Mouse (Mus musculus): ENCODE measurements at regions not wholly inside any gene's neighbourhood (a gene's known extent, or its start where the extent isn't known, plus 50 kb on each side); places are given as distances from the start of the nearest gene placed in this dataset.

- Histone ChIP-seq H3K4me1 (replicated peaks; ENCODE audit: insufficient read depth, low read length) (no peaks in the 10 kb centered on the region), H3K27ac (no peak overlapping the region), H3K27me3 (ENCODE audit: insufficient read depth, low read length) (no peaks in the 10 kb centered on the region), H3K36me3 (ENCODE audit: insufficient read depth, low read length) (no peaks in the 10 kb centered on the region), H3K4me2 (ENCODE audit: low read length) (no peak overlapping the region), H3K9me3 (replicated peaks; ENCODE audit: low read length) (no peaks in the 10 kb centered on the region), H3K9ac (ENCODE audit: low read depth, low read length) (no peak overlapping the region), H3K4me3 (replicated peaks; ENCODE audit: low read depth, low read length) (no peak overlapping the region)
- WGBS, result 16% methylated on average over 3 of the region's 3 CpGs
- DNase-seq (ENCODE audit: low spot score) (peak; percentile 65), ATAC-seq (replicated peaks; ENCODE audit: low FRiP score, low read depth) (0 out of 2 replicates have a peak, but pooled peaks have one; percentile 33)
- TF ChIP-seq CTCF (IDR thresholded peaks at IDR 0.05; ENCODE audit: low read depth), result no peak
Observed at GRCm38 (mm10) chr9:84673327-84673726, 639.2 kb upstream of the Gm11114 start.

GRCm38 (mm10) chr9:84678416-84678815 lies 634.2 kb upstream of the Gm11114 start:
- no peak for TF ChIP-seq CTCF (IDR thresholded peaks at IDR 0.05; ENCODE audit: low read depth)
- no peaks in the 10 kb centered on the region for H3K9me3 ChIP-seq (replicated peaks; ENCODE audit: low read length)
- no peak overlapping the region for H3K9ac ChIP-seq (ENCODE audit: low read depth, low read length)
- no peak overlapping the region for H3K4me3 ChIP-seq (replicated peaks; ENCODE audit: low read depth, low read length)
- H3K36me3 ChIP-seq (ENCODE audit: insufficient read depth, low read length), result no peaks in the 10 kb centered on the region
- ATAC-seq (replicated peaks; ENCODE audit: low FRiP score, low read depth) (no peak), DNase-seq (ENCODE audit: low spot score) (no peak)
- no peaks in the 10 kb centered on the region for H3K4me1 ChIP-seq (replicated peaks; ENCODE audit: insufficient read depth, low read length)
- H3K27ac ChIP-seq, result no peak overlapping the region
- WGBS, result 91% methylated on average over 1 of the region's 1 CpGs
- H3K27me3 ChIP-seq (ENCODE audit: insufficient read depth, low read length), result no peaks in the 10 kb centered on the region
- no peak overlapping the region for H3K4me2 ChIP-seq (ENCODE audit: low read length)

DNA sequence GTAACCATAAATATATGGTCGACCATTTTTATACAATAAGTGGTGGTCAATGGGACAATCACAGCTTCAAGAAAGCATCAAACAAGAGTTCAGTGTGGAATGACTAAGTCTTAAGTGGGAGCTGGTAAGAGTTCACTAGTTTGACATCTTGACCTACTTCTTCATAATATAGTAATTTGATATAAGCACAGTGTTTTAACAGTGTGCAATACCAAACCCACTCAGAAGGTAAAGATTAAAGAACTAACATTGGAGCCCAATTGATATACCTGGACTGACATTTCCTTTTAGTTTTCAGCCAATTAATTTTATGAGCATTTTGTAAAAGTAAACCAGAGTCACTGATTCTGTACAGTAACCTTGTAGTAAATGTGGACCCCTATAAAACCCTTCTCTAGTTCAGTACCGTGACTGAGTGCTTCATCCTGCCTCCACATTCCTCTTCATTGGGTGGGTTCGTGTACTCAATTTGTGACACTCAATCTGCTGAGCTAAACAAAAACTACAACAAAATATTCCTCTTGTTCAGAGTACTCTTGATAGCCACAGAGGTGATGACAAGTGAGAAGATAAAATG lies 593.9 kb upstream of the Gm11114 start:
- DNase-seq (ENCODE audit: low spot score) (peak; percentile 34), ATAC-seq (replicated peaks; ENCODE audit: low FRiP score, low read depth) (no peak)
- Histone ChIP-seq H3K4me3 (replicated peaks; ENCODE audit: low read depth, low read length) (no peak overlapping the region), H3K4me2 (ENCODE audit: low read length) (no peak overlapping the region), H3K27me3 (ENCODE audit: insufficient read depth, low read length) (no peaks in the 10 kb centered on the region), H3K36me3 (ENCODE audit: insufficient read depth, low read length) (no peaks in the 10 kb centered on the region), H3K27ac (no peak overlapping the region), H3K9me3 (replicated peaks; ENCODE audit: low read length) (no peaks in the 10 kb centered on the region), H3K9ac (ENCODE audit: low read depth, low read length) (no peak overlapping the region), H3K4me1 (replicated peaks; ENCODE audit: insufficient read depth, low read length) (no peaks in the 10 kb centered on the region)
- WGBS, result 44% methylated on average over 3 of the region's 3 CpGs
- no peak for TF ChIP-seq CTCF (IDR thresholded peaks at IDR 0.05; ENCODE audit: low read depth)

DNA sequence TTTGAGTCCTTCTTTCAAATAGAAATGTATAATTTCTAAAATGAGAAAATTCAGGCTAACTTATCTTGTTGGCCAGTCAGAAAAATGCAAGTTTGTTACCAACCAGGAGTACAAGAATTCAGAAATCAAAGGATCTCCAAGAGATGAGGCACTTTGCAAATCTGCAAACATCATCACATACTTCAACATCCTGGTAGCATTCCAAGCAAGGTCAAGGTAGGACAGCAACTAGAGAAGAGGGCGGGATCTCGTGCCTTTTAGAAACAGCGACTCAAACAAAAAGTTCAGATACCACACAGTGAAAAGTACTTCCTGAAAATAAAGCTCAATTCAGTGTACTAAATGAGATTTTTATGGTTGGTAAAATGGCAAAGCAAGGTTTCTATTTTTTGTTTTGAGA lies 593.2 kb upstream of the Gm11114 start:
- 71% methylated on average over 3 of the region's 3 CpGs for WGBS
- no peak for TF ChIP-seq CTCF (IDR thresholded peaks at IDR 0.05; ENCODE audit: low read depth)

GRCm38 (mm10) chr9:84720454-84720853 lies 592.1 kb upstream of the Gm11114 start:
- Histone ChIP-seq H3K27ac (no peak overlapping the region), H3K27me3 (ENCODE audit: insufficient read depth, low read length) (no peaks in the 10 kb centered on the region), H3K9ac (ENCODE audit: low read depth, low read length) (no peak overlapping the region), H3K4me3 (replicated peaks; ENCODE audit: low read depth, low read length) (no peak overlapping the region), H3K36me3 (ENCODE audit: insufficient read depth, low read length) (no peaks in the 10 kb centered on the region), H3K9me3 (replicated peaks; ENCODE audit: low read length) (no peaks in the 10 kb centered on the region), H3K4me1 (replicated peaks; ENCODE audit: insufficient read depth, low read length) (no peaks in the 10 kb centered on the region), H3K4me2 (ENCODE audit: low read length) (no peak overlapping the region)
- no peak for TF ChIP-seq CTCF (IDR thresholded peaks at IDR 0.05; ENCODE audit: low read depth)
- ATAC-seq (replicated peaks; ENCODE audit: low FRiP score, low read depth) (no peak), DNase-seq (ENCODE audit: low spot score) (no peak)
- 84% methylated on average over 2 of the region's 2 CpGs for WGBS

More for the DNA sequence above, 593.2 kb upstream of the Gm11114 start:
- no peak overlapping the region for H3K9ac ChIP-seq (ENCODE audit: low read depth, low read length)
- H3K4me1 ChIP-seq (replicated peaks; ENCODE audit: insufficient read depth, low read length), result no peaks in the 10 kb centered on the region
- H3K4me2 ChIP-seq (ENCODE audit: low read length), result no peak overlapping the region
- H3K27ac ChIP-seq, result no peak overlapping the region
- no peaks in the 10 kb centered on the region for H3K9me3 ChIP-seq (replicated peaks; ENCODE audit: low read length)
- no peak for DNase-seq (ENCODE audit: low spot score)
- ATAC-seq (replicated peaks; ENCODE audit: low FRiP score, low read depth), result no peak
- no peaks in the 10 kb centered on the region for H3K36me3 ChIP-seq (ENCODE audit: insufficient read depth, low read length)
- H3K27me3 ChIP-seq (ENCODE audit: insufficient read depth, low read length), result no peaks in the 10 kb centered on the region
- no peak overlapping the region for H3K4me3 ChIP-seq (replicated peaks; ENCODE audit: low read depth, low read length)

GRCm38 (mm10) chr9:84739266-84739665 lies 573.3 kb upstream of the Gm11114 start:
- Histone ChIP-seq H3K9ac (ENCODE audit: low read depth, low read length) (no peak overlapping the region), H3K4me2 (ENCODE audit: low read length) (no peak overlapping the region), H3K27ac (no peak overlapping the region), H3K4me3 (replicated peaks; ENCODE audit: low read depth, low read length) (no peak overlapping the region), H3K27me3 (ENCODE audit: insufficient read depth, low read length) (no peaks in the 10 kb centered on the region), H3K36me3 (ENCODE audit: insufficient read depth, low read length) (no peaks in the 10 kb centered on the region), H3K9me3 (replicated peaks; ENCODE audit: low read length) (no peaks in the 10 kb centered on the region), H3K4me1 (replicated peaks; ENCODE audit: insufficient read depth, low read length) (no peaks in the 10 kb centered on the region)
- no peak for TF ChIP-seq CTCF (IDR thresholded peaks at IDR 0.05; ENCODE audit: low read depth)
- WGBS, result 75% methylated on average over 2 of the region's 2 CpGs
- DNase-seq (ENCODE audit: low spot score) (no peak), ATAC-seq (replicated peaks; ENCODE audit: low FRiP score, low read depth) (no peak)

DNA sequence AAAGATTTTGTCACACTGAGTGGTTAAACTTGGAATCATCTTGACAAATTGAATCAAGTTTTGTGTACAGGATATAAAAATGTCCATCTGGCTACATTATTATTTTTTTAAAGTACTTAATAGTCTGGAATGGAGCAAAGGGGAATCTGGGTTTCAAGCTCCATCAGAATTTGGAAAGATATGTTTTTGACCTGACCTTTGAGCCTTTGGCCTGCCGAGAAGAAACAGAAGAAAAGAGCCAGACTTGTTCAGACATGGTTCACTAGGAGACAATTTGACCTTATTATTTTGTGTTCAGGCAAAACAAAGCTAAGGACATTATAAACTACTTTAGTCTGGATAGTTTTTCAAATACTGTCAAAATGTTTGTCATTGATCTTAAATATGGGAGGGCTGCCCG lies 572.2 kb upstream of the Gm11114 start:
- ATAC-seq (replicated peaks; ENCODE audit: low FRiP score, low read depth) (no peak), DNase-seq (ENCODE audit: low spot score) (no peak)
- Histone ChIP-seq H3K4me2 (ENCODE audit: low read length) (no peak overlapping the region), H3K27me3 (ENCODE audit: insufficient read depth, low read length) (no peaks in the 10 kb centered on the region), H3K9ac (ENCODE audit: low read depth, low read length) (no peak overlapping the region), H3K9me3 (replicated peaks; ENCODE audit: low read length) (no peaks in the 10 kb centered on the region), H3K4me3 (replicated peaks; ENCODE audit: low read depth, low read length) (no peak overlapping the region), H3K4me1 (replicated peaks; ENCODE audit: insufficient read depth, low read length) (no peaks in the 10 kb centered on the region), H3K36me3 (ENCODE audit: insufficient read depth, low read length) (no peaks in the 10 kb centered on the region), H3K27ac (no peak overlapping the region)
- TF ChIP-seq CTCF (IDR thresholded peaks at IDR 0.05; ENCODE audit: low read depth), result no peak
- WGBS, result 58% methylated on average over 2 of the region's 2 CpGs

Measured in kidney, postnatal 0 days (tissue).